Mouse (Mus musculus): ENCODE measurements around the gene Dph1.

Gene Dph1

GRCm38 (mm10) chr11:75172151-75173094, 18.6 kb downstream of the Dph1 start:
- DNase-seq, result peak; percentile 82

GRCm38 (mm10) chr11:75171186-75171865, 19.7 kb downstream of the Dph1 start:
- no peak for DNase-seq

GRCm38 (mm10) chr11:75170136-75170751, 20.8 kb downstream of the Dph1 start:
- peak; percentile 88 for DNase-seq

DNA sequence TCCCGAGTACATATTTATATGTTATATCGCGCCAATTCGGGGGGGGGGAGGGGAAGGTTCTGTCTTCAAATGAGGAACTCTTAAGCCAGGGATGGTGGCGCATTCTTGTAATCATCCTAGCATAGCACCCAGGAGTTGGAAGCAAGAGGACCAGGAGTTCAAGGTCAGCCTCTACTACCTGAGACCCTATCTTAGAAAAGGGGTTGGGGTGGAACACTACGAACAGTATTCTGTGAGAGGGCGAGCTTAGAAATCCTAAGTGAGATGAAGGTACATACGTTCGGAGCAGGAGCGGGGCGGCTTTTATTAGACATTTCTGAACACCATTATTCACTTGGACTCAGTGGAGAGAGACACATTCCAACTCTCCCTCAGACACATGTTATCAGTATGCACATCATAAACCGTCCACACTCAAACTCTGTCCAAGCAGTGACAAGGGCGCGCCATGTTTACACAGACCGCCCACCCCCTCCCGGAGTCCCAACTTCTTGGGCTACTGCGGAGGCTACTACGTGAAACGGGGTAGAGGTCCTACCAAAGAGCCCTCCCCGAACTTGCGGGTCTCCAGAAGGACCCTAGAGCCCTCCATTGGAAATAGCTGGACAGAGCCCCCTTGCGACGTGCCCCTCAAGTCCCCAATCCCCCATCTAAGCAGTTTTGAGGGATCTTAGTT, 21.5 kb downstream of the Dph1 start, which contains the start of gene Hic1:
Gene Hic1 (minus strand): TSS at position 115 of the 676 bp plus-strand sequence.
- no peak for DNase-seq

DNA sequence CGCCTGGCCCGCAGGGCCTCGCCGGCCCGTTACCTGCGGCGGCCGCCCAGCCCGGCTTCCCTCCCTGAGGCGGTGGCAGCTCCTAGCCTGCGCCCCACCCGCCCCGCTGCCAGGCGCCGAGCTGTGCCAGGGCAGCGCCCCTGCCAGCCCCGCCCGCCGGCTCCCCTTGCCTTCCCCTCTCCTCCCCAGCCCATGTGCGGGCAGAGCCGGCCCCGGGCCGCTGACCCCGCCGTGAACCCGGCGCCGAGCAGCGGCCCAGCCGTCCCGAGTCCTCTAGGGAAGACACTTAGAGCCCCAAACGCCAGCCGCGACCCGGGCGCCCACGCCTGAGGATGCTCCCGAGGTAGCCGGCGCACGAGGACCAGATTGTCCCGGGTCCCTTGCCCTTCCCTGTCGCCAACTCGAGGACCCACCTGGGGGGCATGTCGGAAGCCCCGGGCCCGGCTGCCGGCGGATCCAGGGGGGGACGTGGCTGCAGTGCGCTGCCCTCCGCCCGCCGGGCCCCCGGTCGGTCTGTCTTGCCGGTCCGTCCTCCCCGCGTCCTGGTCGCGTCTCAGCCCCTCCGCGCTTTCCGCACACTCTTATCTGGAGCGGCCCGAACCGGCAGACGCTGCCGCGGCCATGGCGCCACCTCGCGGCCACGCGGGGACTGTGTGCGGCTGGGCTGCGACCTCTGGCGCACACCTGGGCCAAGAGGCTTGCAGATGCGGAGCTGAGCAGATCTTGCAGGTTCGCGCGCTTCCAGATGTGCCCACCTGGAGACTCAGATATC, 22.3 kb downstream of the Dph1 start:
- DNase-seq, result peak; percentile 77

GRCm38 (mm10) chr11:75167643-75168589, 23.1 kb downstream of the Dph1 start:
- no peak for DNase-seq

GRCm38 (mm10) chr11:75166861-75167642, 24.0 kb downstream of the Dph1 start:
- no peak for DNase-seq

DNA sequence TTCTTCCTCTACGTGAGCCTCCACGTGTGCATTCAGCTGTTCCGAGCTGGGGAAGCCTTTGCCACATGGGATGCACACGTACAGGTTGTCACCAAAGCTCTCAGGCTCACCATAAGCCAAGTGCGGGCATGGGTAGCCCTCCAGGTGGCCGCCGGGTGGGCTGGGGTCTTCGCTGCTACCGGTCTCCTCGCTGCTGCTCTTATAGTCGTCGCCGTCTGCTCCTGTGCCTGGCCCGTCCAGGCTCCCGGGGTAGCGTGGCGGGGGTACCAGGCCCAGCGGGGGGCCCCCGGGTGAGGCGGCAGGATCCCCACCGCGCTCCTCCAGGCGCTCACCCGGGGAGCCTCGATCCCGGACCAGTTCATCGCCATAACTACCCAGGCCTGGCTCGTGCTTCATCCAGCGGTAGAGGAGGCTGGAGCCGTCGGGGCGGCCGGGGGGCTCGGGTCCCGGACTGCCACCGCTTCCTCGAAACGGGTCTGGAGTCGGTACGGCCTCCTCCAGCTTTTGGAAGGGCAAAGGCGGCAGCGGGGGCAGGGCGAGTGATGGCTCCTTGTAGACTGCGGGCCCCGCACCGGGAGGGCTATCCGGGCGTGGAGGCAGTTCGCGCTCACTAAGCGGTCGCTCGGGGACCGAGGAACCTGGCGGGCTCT, 24.7 kb downstream of the Dph1 start:
- DNase-seq, result no peak

DNA sequence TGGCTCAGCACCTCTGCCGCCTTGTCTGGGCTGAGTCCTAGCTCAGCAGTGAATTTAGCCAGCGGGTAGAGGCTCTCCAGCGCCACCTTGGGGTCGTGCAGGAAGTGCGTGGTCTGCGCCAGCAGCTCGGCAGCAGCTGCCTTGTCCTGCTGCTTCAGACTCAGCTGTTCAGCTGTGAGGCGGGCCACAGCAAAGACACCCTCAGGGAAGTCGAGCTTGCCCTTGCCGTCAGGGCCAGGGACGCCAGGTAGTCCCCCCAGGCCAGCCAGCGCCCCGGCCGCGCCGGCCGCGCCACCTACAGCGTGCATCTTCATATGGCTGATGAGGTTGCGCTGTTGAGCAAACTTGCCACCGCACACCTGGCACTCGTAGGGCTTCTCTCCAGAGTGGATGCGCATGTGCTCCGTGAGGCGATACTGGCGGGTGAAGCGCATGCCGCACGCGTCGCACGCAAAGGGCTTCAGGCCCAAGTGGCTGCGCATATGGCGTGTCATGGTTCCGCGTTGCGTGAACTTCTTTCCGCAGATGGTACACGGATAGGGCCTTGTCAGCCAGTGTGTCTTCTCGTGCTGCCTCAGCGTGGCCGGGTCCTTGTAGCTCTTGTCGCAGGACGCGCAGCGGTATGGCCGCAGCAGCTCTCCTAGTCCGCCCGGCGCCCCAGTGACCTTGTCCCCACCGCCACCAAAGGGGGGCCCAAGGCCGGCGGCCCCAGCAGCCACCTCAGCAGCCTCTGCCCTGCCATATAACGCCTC, 25.4 kb downstream of the Dph1 start:
- DNase-seq, result peak; percentile 80

GRCm38 (mm10) chr11:75164750-75165149, 26.3 kb downstream of the Dph1 start:
- no peak for DNase-seq

DNA sequence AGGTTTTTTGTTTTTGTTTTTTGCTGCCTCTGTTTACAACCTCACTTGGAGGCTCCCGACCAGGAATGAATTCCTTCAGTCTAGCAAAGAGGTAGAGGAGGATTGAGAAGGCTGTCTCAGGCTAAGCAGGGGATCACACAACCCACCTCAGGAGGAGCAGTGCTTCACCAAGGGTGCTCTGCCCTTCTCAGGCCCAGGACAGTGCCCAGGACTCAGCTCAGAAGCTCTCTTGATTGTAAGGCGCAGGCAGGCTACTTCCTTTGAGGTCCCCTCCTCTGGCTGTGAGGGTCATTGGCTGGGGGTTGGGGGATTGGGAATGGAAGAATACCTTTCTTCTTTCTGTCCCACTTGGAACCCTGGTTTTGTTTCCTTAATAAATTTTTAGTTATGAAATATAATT, 27.0 kb downstream of the Dph1 start:
- no peak for DNase-seq

- no peak for DNase-seq
These were observed 27.7 kb downstream of the Dph1 start for GRCm38 (mm10) chr11:75163379-75163778.

GRCm38 (mm10) chr11:75162591-75163080, 28.4 kb downstream of the Dph1 start:
- DNase-seq, result no peak

DNA sequence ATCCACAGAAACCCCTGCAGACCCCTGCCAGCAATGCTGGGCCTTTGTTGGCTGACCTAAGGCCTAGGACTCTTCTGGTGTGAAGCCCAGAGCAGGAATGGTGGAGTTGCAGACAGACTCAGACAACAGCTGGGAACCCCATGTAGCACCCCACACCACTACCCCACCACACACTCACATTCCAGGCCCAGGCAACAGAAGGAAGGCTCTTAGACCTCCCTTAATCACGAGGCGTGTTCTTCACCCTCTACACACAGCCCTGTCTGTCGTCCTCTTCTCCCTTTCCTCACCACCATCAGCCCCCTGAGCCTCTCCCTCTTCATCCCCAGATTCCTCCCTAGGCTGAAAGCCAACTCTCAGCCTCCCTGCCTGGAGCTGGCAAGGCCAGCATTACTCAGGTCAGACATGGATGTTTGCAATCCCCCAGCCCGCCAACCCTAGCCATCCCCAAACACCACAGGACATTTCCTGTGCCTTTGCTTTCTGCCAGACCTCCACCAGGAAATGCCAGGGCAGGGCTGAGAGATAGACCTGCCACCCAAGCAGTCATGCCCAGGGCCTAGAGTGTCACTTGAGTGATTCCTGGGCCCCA, 29.5 kb downstream of the Dph1 start:
- DNase-seq, result no peak

DNA sequence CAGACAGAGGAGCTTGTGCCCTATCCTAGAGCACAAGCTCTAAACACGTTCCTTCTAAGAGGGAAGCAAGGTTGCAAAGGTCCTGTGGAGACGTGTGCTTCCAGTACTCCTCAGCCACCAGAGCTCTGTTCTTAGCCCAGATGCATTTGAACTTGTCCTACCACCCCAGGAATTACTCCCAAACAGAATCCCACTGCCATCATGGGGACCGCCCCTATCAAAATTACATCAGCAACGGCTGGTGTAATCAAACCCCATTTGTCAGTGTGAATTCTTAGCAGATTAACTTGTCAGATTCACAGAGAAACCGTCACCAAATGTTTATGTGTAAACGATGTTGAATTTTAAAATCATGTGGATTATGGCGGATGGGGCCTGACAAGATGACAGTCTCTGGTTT, 30.1 kb downstream of the Dph1 start:
- DNase-seq, result no peak

- no peak for DNase-seq
These were observed 31.5 kb downstream of the Dph1 start for GRCm38 (mm10) chr11:75159564-75159963.

GRCm38 (mm10) chr11:75158432-75158831, 32.6 kb downstream of the Dph1 start:
- no peak for DNase-seq

DNA sequence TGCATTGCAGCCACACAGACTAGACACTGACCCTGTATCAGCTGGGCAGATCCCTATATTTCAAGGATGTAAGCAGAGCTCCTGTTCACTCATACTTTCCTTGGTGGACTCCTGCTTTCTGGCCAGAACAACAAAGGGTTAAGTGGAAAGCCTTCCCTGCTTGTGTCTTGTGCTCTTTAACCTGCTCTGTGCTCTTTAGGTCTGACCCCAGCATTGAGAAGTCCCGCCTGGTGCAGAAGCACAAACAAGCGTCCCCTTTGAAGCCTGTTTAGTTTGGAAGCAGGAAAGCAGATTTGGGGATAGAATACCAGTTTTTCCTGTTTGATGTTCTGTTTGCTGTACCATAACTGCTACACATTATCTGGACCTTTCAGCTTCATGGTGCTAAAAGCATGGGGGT, 33.1 kb downstream of the Dph1 start:
- DNase-seq, result no peak

Measured in right cerebral cortex, postnatal 25 days (tissue).